Mouse (Mus musculus) lung, embryonic 16.5 days (tissue): ENCODE data around the gene Kalrn. TPM values are rescaled to one million over a fixed set of nuclear protein-coding genes. Genes with fewer than 3 reads are reported as not detected.

Source experiments
- ATAC-seq: fragments of 200-750 bp; cut with Nextera tagmentation; 2 replicates; pipeline ENCODE4 v1.8.0; 2017; ENCODE audit warnings: low read depth, mild to moderate bottlenecking, moderate library complexity
- H3K27ac ChIP-seq: fragments of 300-500 bp; sonication (generic); 2 replicates; pipeline ENCODE4 v1.5.1; 2014; ENCODE audit warnings: mild to moderate bottlenecking, control low read depth, low read length
- H3K27me3 ChIP-seq: fragments of 300-500 bp; sonication (generic); 2 replicates; pipeline ENCODE4 v1.6.1; 2014; ENCODE audit warnings: low read depth, low read length, mixed read lengths; ENCODE audit not compliant: control insufficient read depth, insufficient read depth
- H3K36me3 ChIP-seq: fragments of 300-500 bp; sonication (generic); 2 replicates; pipeline ENCODE4 v1.6.1; 2014; ENCODE audit warnings: low read length; ENCODE audit not compliant: control insufficient read depth, insufficient read depth
- H3K4me1 ChIP-seq: fragments of 300-500 bp; sonication (generic); replicated peaks from 2 replicates; pipeline ENCODE4 v1.6.1; 2014; ENCODE audit warnings: low read length, mixed read lengths; ENCODE audit not compliant: control insufficient read depth, insufficient read depth
- H3K4me2 ChIP-seq: fragments of 300-500 bp; sonication (generic); 2 replicates; pipeline ENCODE4 v1.6.1; 2014; ENCODE audit warnings: low read depth, low read length, control low read depth
- H3K4me3 ChIP-seq: fragments of 300-500 bp; sonication (generic); 2 replicates; pipeline ENCODE4 v1.5.1; 2014; ENCODE audit warnings: mild to moderate bottlenecking, low read length, control low read depth
- H3K9ac ChIP-seq: fragments of 300-500 bp; sonication (generic); 2 replicates; pipeline ENCODE4 v1.6.1; 2014; ENCODE audit warnings: low read length, control low read depth
- H3K9me3 ChIP-seq: fragments of 300-500 bp; sonication (generic); 2 replicates; pipeline ENCODE4 v1.6.1; 2016; ENCODE audit warnings: low read length; ENCODE audit not compliant: control insufficient read depth
- WGBS: fragments of 180-500 bp; shearing (Covaris S2); extraction: QIAGEN DNeasy Blood & Tissue Kit; methylation state at CpG from one replicate; pipeline ENCODE4 v1.1.7; 2014; 5-methylcytosine and 5-hydroxymethylcytosine counted together
- polyA plus RNA-seq: library from polyadenylated mRNA; unstranded; fragments of >200 nt; fragmentation: Nextera tagmentation; extraction: Ambion mirVana; gene quantifications from 2 replicates; pipeline ENCODE4 v1.2.1, GENCODE M21; 2015

Kalrn gene
- polyA plus RNA-seq, 1 experiment from 2014 or later = 16.8 TPM

GRCm38 (mm10) chr16:33954793-33955192 is 618.5 kb downstream of the Kalrn start:
- H3K36me3 ChIP-seq = peaks cover 33% of the 10 kb centered on the region
- no peak for ATAC-seq
- no peaks in the 10 kb centered on the region for H3K27me3 ChIP-seq

GRCm38 (mm10) chr16:33953008-33953407 is 620.3 kb downstream of the Kalrn start:
- 73% methylated on average over 4 of the region's 4 CpGs for WGBS
- Histone ChIP-seq H3K4me3 (no peak overlapping the region), H3K4me2 (no peak overlapping the region), H3K4me1 (no peaks in the 10 kb centered on the region), H3K27me3 (no peaks in the 10 kb centered on the region), H3K9ac (no peak overlapping the region), H3K36me3 (peaks cover 30% of the 10 kb centered on the region), H3K27ac (no peak overlapping the region), H3K9me3 (no peaks in the 10 kb centered on the region)
- no peak for ATAC-seq

More at GRCm38 (mm10) chr16:33954793-33955192, 618.5 kb downstream of the Kalrn start:
- Histone ChIP-seq H3K4me3 (no peak overlapping the region), H3K4me2 (no peak overlapping the region), H3K4me1 (no peaks in the 10 kb centered on the region), H3K9me3 (no peaks in the 10 kb centered on the region), H3K27ac (no peak overlapping the region), H3K9ac (no peak overlapping the region)
- WGBS = 90% methylated on average over 1 of the region's 1 CpGs

DNA sequence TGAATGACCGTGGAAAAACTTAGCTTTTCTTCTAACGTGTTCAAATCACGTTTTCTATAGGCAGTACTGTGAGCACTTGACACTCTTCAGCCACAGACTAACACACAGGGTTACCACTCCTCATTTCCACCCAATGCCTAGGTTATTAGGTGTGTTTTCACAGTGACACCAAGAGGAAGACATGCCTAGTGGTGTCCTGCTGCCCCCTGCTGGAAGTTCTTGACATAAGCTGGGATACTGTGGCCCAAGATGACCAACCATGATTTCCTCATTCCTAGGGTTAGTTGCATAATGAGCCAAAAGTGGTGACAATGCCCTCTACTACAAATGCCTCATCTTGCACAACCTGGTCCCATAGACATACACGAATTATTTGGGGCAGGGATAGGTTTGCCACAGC is 622.5 kb downstream of the Kalrn start:
- WGBS = 15% methylated on average over 4 of the region's 4 CpGs
- Histone ChIP-seq H3K4me1 (peaks cover 3% of the 10 kb centered on the region; the same call in 1 of the 2 replicates), H3K9me3 (no peaks in the 10 kb centered on the region), H3K9ac (no peak overlapping the region), H3K4me3 (no peak overlapping the region), H3K4me2 (no peak overlapping the region), H3K27me3 (no peaks in the 10 kb centered on the region), H3K27ac (no peak overlapping the region), H3K36me3 (peaks cover 20% of the 10 kb centered on the region)
- peak; percentile 76 for ATAC-seq

DNA sequence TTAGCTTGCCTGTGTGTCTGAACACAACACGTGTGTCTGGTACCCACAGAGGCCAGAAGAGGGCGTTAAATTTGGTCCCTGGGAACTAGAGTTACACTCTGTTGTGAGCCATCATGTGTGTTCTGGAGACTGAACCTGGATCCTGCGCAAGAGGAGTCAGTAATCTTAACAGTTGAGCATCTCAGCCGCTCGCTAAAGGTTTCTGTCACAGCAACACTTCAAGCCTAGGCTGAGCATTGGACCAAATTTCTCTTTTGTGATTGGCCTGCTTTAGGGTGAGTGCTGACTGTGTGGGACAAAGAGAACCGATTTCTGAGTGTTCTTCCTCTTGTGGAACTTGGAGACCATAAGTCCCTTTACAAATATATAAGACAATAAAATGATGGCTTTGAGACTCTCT is 622.9 kb downstream of the Kalrn start:
- H3K27ac ChIP-seq = no peak overlapping the region
- H3K9me3 ChIP-seq = no peaks in the 10 kb centered on the region
- peaks cover 17% of the 10 kb centered on the region for H3K36me3 ChIP-seq
- H3K4me3 ChIP-seq = no peak overlapping the region
- 68% methylated on average over 6 of the region's 6 CpGs for WGBS
- H3K4me1 ChIP-seq = peaks cover 7% of the 10 kb centered on the region
- H3K27me3 ChIP-seq = no peaks in the 10 kb centered on the region
- no peak overlapping the region for H3K9ac ChIP-seq
- ATAC-seq = peak; percentile 7; the same call in 1 of the 2 replicates
- no peak overlapping the region for H3K4me2 ChIP-seq

GRCm38 (mm10) chr16:33947664-33948571 is 625.4 kb downstream of the Kalrn start:
- H3K27ac ChIP-seq = no peak overlapping the region

DNA sequence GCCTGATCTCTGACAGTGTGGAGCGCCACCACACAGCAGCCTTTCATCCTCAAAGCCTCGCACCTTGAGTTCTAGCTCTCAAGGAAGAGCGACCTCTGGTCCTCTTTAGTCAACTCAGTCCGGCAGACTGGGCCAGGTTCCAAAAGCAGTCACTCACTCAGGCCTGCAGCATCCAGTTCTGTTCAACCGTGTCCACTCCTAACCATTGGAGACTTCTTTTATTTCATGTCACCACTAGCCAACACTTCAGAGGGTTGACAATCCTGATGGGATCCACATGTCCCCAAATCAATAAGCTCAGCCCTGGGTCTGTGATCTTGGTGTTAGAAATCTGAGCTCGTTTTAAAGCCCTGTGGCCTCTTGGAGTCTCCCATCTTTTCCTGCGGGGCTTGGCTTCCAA is 627.3 kb downstream of the Kalrn start:
- Histone ChIP-seq H3K4me1 (peaks cover 42% of the 10 kb centered on the region), H3K9ac (no peak overlapping the region), H3K27me3 (no peaks in the 10 kb centered on the region), H3K4me2 (no peak overlapping the region), H3K36me3 (no peaks in the 10 kb centered on the region; the same call in 1 of the 2 replicates), H3K27ac (no peak overlapping the region), H3K4me3 (no peak overlapping the region), H3K9me3 (no peaks in the 10 kb centered on the region)
- WGBS = 52% methylated on average over 7 of the region's 7 CpGs
- ATAC-seq = no peak

More at GRCm38 (mm10) chr16:33947664-33948571, 625.4 kb downstream of the Kalrn start:
- Histone ChIP-seq H3K36me3 (no peaks in the 10 kb centered on the region; the same call in 1 of the 2 replicates), H3K4me3 (no peak overlapping the region), H3K4me1 (peaks cover 24% of the 10 kb centered on the region), H3K27me3 (no peaks in the 10 kb centered on the region), H3K4me2 (no peak overlapping the region), H3K9me3 (no peaks in the 10 kb centered on the region), H3K9ac (no peak overlapping the region)
- no peak for ATAC-seq
- WGBS = 61% methylated on average over 17 of the region's 17 CpGs

DNA sequence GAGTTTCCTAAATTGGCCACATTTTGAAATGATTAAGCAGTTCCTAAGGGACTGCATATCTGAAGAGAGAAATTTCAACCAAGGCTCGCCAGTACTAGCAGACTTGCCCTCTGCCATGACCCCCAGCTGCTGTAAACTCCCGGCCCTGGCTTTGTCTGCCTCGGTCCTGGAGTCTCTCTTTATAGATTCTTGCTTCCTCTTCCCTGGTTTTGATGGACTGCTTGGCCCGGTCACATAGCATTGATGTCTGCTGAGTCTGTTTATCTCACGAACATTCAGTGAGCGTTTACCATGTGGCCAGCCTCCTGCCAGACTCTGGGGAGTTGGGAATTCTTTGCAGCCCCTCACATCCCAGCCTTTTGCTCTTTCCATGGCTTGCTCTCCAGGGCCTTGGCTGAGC is 628.6 kb downstream of the Kalrn start:
- Histone ChIP-seq H3K9me3 (no peaks in the 10 kb centered on the region), H3K27ac (peak overlapping the region; percentile 51), H3K4me2 (no peak overlapping the region), H3K4me3 (no peak overlapping the region), H3K9ac (no peak overlapping the region), H3K27me3 (no peaks in the 10 kb centered on the region), H3K4me1 (peaks cover 55% of the 10 kb centered on the region), H3K36me3 (no peaks in the 10 kb centered on the region; the same call in 1 of the 2 replicates)
- peak; percentile 64 for ATAC-seq
- 17% methylated on average over 6 of the region's 6 CpGs for WGBS

- no peak for ATAC-seq
- Histone ChIP-seq H3K9ac (no peak overlapping the region), H3K4me2 (no peak overlapping the region), H3K27ac (peak overlapping the region; percentile 45), H3K4me3 (no peak overlapping the region), H3K4me1 (peaks cover 61% of the 10 kb centered on the region), H3K36me3 (no peaks in the 10 kb centered on the region; the same call in 1 of the 2 replicates), H3K27me3 (no peaks in the 10 kb centered on the region), H3K9me3 (no peaks in the 10 kb centered on the region)
- WGBS = 71% methylated on average over 4 of the region's 4 CpGs
Measured at GRCm38 (mm10) chr16:33944126-33944525, 629.2 kb downstream of the Kalrn start.

DNA sequence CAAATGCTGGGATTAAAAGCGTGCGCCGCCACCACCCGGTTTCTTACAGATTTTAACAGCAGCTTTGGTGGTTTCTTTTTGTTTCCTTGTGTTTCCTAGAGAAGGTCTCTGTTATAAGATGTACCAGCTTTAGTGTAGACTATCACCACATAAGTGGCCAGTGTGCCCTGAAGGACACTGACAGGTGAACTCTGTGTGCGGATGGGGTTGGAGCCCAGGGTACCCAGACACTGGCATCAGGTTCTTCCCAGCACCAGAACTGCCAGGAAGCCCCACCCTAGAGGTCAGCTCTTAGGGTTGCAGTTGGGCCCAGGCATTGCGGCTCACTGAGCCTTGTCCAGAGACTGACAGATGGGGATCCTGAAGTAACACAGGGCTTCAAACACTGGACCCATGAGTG is 629.9 kb downstream of the Kalrn start:
- WGBS = 94% methylated on average over 6 of the region's 6 CpGs
- no peak overlapping the region for H3K9ac ChIP-seq
- no peak overlapping the region for H3K4me3 ChIP-seq
- H3K4me2 ChIP-seq = no peak overlapping the region
- H3K27ac ChIP-seq = no peak overlapping the region
- no peak for ATAC-seq
- H3K27me3 ChIP-seq = 0 out of 2 replicates have a peak, but pooled peaks cover 2% of the 10 kb centered on the region
- no peaks in the 10 kb centered on the region for H3K9me3 ChIP-seq
- peaks cover 68% of the 10 kb centered on the region for H3K4me1 ChIP-seq
- H3K36me3 ChIP-seq = no peaks in the 10 kb centered on the region
